Mouse (Mus musculus): ENCODE results near the gene Mipol1. TPM values are rescaled to one million over a fixed set of nuclear protein-coding genes. Genes with fewer than 3 reads are reported as not detected.

The Mipol1 gene
- 18.7 TPM for polyA plus RNA-seq (2014; fragmentation: Illumina TruSeq; extraction: RNeasy Lipid Tissue Mini Kit (QIAGEN cat#74804); ENCODE audit: low read depth, low replicate concordance)

GRCm38 (mm10) chr12:57230192-57230706, at the start of gene Mipol1, which contains the start of gene Prps1l3:
TSS of gene Mipol1 (plus strand) at chr12:57230427.
TSS of gene Prps1l3 (plus strand) at chr12:57230412.

GRCm38 (mm10) chr12:57197363-57198026, 32.7 kb upstream of the Mipol1 start, which contains the start of gene Slc25a21:
TSS of gene Slc25a21 (minus strand) at chr12:57197472.

Other genes with a start within 250 kb of the Mipol1 start
- 5.7 TPM for gene Slc25a21, start 33.0 kb upstream of the Mipol1 start, polyA plus RNA-seq (2014; fragmentation: Illumina TruSeq; extraction: RNeasy Lipid Tissue Mini Kit (QIAGEN cat#74804); ENCODE audit: low read depth, low replicate concordance)
- 67.0 TPM for gene Prps1l3, start within 50 bp of the Mipol1 start, polyA plus RNA-seq (2014; fragmentation: Illumina TruSeq; extraction: RNeasy Lipid Tissue Mini Kit (QIAGEN cat#74804); ENCODE audit: low read depth, low replicate concordance)